Mouse (Mus musculus): ENCODE results near the gene Prrc2a. TPM values are rescaled to one million over a fixed set of nuclear protein-coding genes. Genes with fewer than 3 reads are reported as not detected.
"Not testable (repeated sequence)": the region's sequence is repeated elsewhere in the genome, so short reads cannot be mapped to it uniquely, and the experiment has no call there.

The Prrc2a gene
- total RNA-seq, 2 experiments from 2014 or later: 98.7 to 120 TPM

- DNase-seq: peak; percentile 95
- Histone ChIP-seq H3K27ac (peak within 1 kb of the TSS; percentile 100), H3K4me3 (peak within 1 kb of the TSS; percentile 94)
- TF ChIP-seq CTCF (IDR thresholded peaks at IDR 0.05): no peak
- intact Hi-C loops (cut with DNase I): no loop called here
Measured at GRCm38 (mm10) chr17:35134801-35135590, 29.7 kb downstream of the Prrc2a start, which contains the start of gene Bag6. TSS of gene Bag6 (plus strand) at chr17:35135178.

- H3K27ac ChIP-seq: no peak overlapping the region
- intact Hi-C loops (cut with DNase I): no loop called here
Measured at GRCm38 (mm10) chr17:35133517-35133916, 31.2 kb downstream of the Prrc2a start.

GRCm38 (mm10) chr17:35132174-35132560, 32.5 kb downstream of the Prrc2a start:
- intact Hi-C loops (cut with DNase I): no loop called here
- no peak overlapping the region for H3K4me3 ChIP-seq
- no peak overlapping the region for H3K27ac ChIP-seq
- DNase-seq: no peak
- TF ChIP-seq CTCF (IDR thresholded peaks at IDR 0.05): no peak

More at GRCm38 (mm10) chr17:35133517-35133916, 31.2 kb downstream of the Prrc2a start:
- no peak for DNase-seq
- no peak overlapping the region for H3K4me3 ChIP-seq
- no peak for TF ChIP-seq CTCF (IDR thresholded peaks at IDR 0.05)

GRCm38 (mm10) chr17:35131500-35132173, 33.1 kb downstream of the Prrc2a start, which contains the start of gene Apom:
TSS of gene Apom (minus strand) at chr17:35132050.
- no peak for TF ChIP-seq CTCF (IDR thresholded peaks at IDR 0.05)
- Histone ChIP-seq H3K4me3 (no peak within 1 kb of the TSS), H3K27ac (no peak within 1 kb of the TSS)
- intact Hi-C loops (cut with DNase I): no loop called here
- DNase-seq: no peak

GRCm38 (mm10) chr17:35131038-35131437, 33.7 kb downstream of the Prrc2a start:
- TF ChIP-seq CTCF (IDR thresholded peaks at IDR 0.05): no peak

GRCm38 (mm10) chr17:35128996-35129395, 35.7 kb downstream of the Prrc2a start:
- no peak overlapping the region for H3K4me3 ChIP-seq
- intact Hi-C loops (cut with DNase I): loop anchor here (5.0 kb wide), 1 partner anchor 108 kb away; the partner anchor contains the start of gene Nfkbil1
- no peak for TF ChIP-seq CTCF (IDR thresholded peaks at IDR 0.05)
- DNase-seq: no peak
- H3K27ac ChIP-seq: no peak overlapping the region

More at GRCm38 (mm10) chr17:35131038-35131437, 33.7 kb downstream of the Prrc2a start:
- DNase-seq: no peak
- intact Hi-C loops (cut with DNase I): no loop called here
- H3K4me3 ChIP-seq: no peak overlapping the region
- no peak overlapping the region for H3K27ac ChIP-seq

- TF ChIP-seq CTCF (IDR thresholded peaks at IDR 0.05): no peak
- intact Hi-C loops (cut with DNase I): loop anchor here (5.0 kb wide), 1 partner anchor 110 kb away; the partner anchor contains the start of gene Nfkbil1
- peak overlapping the region; percentile 94 for H3K27ac ChIP-seq
- peak overlapping the region; percentile 89 for H3K4me3 ChIP-seq
- no peak for DNase-seq
Measured at GRCm38 (mm10) chr17:35127017-35127416, 37.7 kb downstream of the Prrc2a start.

- no peak for TF ChIP-seq CTCF (IDR thresholded peaks at IDR 0.05)
- peak; percentile 88 for DNase-seq
- intact Hi-C loops (cut with DNase I): loop anchor here (5.0 kb wide), 1 partner anchor 111 kb away; the partner anchor contains the start of gene Nfkbil1
- Histone ChIP-seq H3K27ac (peak within 1 kb of the TSS; percentile 94), H3K4me3 (peak within 1 kb of the TSS; percentile 89)
Measured at GRCm38 (mm10) chr17:35126206-35126611, 38.5 kb downstream of the Prrc2a start, which contains the start of gene D17H6S53E. TSS of gene D17H6S53E (plus strand) at chr17:35126373.

- H3K27ac ChIP-seq: peak overlapping the region; percentile 94
Measured at GRCm38 (mm10) chr17:35125578-35125977, 39.1 kb downstream of the Prrc2a start.

GRCm38 (mm10) chr17:35125081-35125480, 39.6 kb downstream of the Prrc2a start:
- Histone ChIP-seq H3K4me3 (peak overlapping the region; percentile 89), H3K27ac (peak overlapping the region; percentile 94)
- TF ChIP-seq CTCF (IDR thresholded peaks at IDR 0.05): no peak
- no peak for DNase-seq
- intact Hi-C loops (cut with DNase I): loop anchor here (5.0 kb wide), 1 partner anchor 112 kb away; the partner anchor contains the start of gene Nfkbil1

More at GRCm38 (mm10) chr17:35125578-35125977, 39.1 kb downstream of the Prrc2a start:
- no peak for DNase-seq
- peak overlapping the region; percentile 89 for H3K4me3 ChIP-seq
- TF ChIP-seq CTCF (IDR thresholded peaks at IDR 0.05): no peak
- intact Hi-C loops (cut with DNase I): loop anchor here (5.0 kb wide), 1 partner anchor 112 kb away; the partner anchor contains the start of gene Nfkbil1

- H3K4me3 ChIP-seq; H3K27ac ChIP-seq; intact Hi-C loops (cut with DNase I); DNase-seq: not testable (repeated sequence)
Measured at GRCm38 (mm10) chr17:35124261-35124896, 40.3 kb downstream of the Prrc2a start.

- H3K4me3 ChIP-seq; intact Hi-C loops (cut with DNase I); H3K27ac ChIP-seq; DNase-seq: not testable (repeated sequence)
Measured at GRCm38 (mm10) chr17:35123287-35123686, 41.4 kb downstream of the Prrc2a start.

Data from gastrocnemius, adult 2 months (tissue).